Comparison of ENCODE assay signal across 20 mouse cellular contexts in genomic region chr13:31515261-31515660, GRCm38 (mm10). TPM values are rescaled to one million over a fixed set of nuclear protein-coding genes. Genes with fewer than 3 reads are reported as not detected.
"Had no signal": no experiment of that assay in that cellular context is flagged by ENCODE, and none has a peak within 500 bp of the region (broad histone marks: within the 10 kb centered on the region; RNA-seq: fewer than 3 reads in every experiment).

No protein-coding gene starts in this region.

- H3K4me1 ChIP-seq: liver, embryonic 13.5 days; midbrain, embryonic 15.5 days; neural tube, embryonic 12.5 days; neural tube, embryonic 15.5 days had no signal

- H3K9me3 ChIP-seq: liver, embryonic 13.5 days; lung, embryonic 15.5 days; midbrain, embryonic 15.5 days; neural tube, embryonic 12.5 days; neural tube, embryonic 15.5 days had no signal

- H3K27ac ChIP-seq: kidney, postnatal 0 days; left cerebral cortex, adult 2 months; liver, embryonic 13.5 days; lung, embryonic 15.5 days; midbrain, embryonic 15.5 days; neural tube, embryonic 12.5 days; neural tube, embryonic 15.5 days had no signal

- ATAC-seq: intestine, postnatal 0 days; midbrain, embryonic 15.5 days had no signal

- DNase-seq: kidney, adult 2 months; kidney, postnatal 25 days; layer of hippocampus, postnatal 36 days; liver, embryonic 13.5 days; thymus, adult 2 months; thymus, postnatal 14 days; thymus, postnatal 4 days had no signal

- H3K4me2 ChIP-seq: liver, embryonic 13.5 days; lung, embryonic 15.5 days; midbrain, embryonic 11.5 days; midbrain, embryonic 15.5 days; neural tube, embryonic 12.5 days; neural tube, embryonic 15.5 days had no signal

- H3K4me3 ChIP-seq: left cerebral cortex, adult 2 months; liver, embryonic 13.5 days; lung, embryonic 15.5 days; midbrain, embryonic 15.5 days; neural tube, embryonic 12.5 days; neural tube, embryonic 15.5 days had no signal

- H3K27me3 ChIP-seq: liver, embryonic 13.5 days; lung, embryonic 15.5 days; midbrain, embryonic 15.5 days; neural tube, embryonic 12.5 days; neural tube, embryonic 15.5 days had no signal

- H3K36me3 ChIP-seq: liver, embryonic 13.5 days; lung, embryonic 15.5 days; midbrain, embryonic 15.5 days; neural tube, embryonic 12.5 days; neural tube, embryonic 15.5 days had no signal

- H3K9ac ChIP-seq: liver, embryonic 13.5 days; lung, embryonic 15.5 days; midbrain, embryonic 15.5 days; neural tube, embryonic 12.5 days; neural tube, embryonic 15.5 days had no signal

RNA-seq across cellular contexts. Expression of gene A530084C06Rik, which starts 43.9 kb away (rescaled TPM):
- polyA plus RNA-seq: intestine, embryonic 14.5 days; intestine, postnatal 0 days; kidney, embryonic 14.5 days; kidney, postnatal 0 days; limb, embryonic 11.5 days; liver, embryonic 13.5 days; liver, embryonic 16.5 days; lung, embryonic 15.5 days; midbrain, embryonic 11.5 days; midbrain, embryonic 15.5 days; neural tube, embryonic 12.5 days; neural tube, embryonic 15.5 days; spleen, adult 2 months had no signal
